Mouse (Mus musculus): Measurements from ENCODE around the gene Telo2.

Telo2 gene

DNA sequence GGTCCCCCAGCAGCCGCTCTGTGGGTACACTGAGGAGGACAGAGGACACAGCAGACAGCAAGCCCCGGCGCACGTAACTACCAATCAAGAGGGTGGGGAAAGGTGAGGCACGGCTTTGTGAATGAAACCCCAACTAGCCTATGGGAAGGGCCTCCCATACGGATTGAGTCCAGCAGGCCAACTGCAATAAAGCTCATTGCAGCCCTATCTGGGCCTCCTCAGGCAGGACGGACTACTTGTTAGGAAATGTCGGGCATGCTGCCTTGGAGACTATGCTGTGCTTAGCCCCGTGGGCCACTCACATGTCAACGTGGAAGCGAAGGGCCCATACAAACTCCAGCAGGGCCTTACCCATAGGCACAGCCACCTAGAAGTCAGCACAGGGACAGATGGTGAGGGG is 14.4 kb downstream of the Telo2 start:
- DNase-seq (ENCODE audit: low read depth, low spot score): no peak

DNA sequence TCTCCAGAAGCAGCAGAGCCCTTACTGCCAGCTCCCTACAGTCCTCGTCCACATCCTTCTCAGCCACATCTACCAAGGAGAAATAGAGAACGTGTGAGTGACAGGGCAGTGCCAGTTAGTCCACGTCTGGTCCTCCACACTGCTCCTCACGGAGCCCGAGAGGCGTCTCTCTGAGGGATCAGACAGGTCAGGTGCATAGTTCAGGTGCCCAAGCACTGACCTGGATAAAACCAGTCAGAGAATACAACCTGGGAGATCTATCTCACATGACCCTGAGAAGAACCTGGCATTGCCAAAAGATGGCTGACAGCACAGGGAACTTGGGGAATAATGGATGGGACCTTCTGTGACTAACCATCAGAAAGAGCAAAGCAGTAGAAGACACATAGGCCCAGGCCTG is 15.7 kb downstream of the Telo2 start:
- no peak for DNase-seq (ENCODE audit: low read depth, low spot score)

DNA sequence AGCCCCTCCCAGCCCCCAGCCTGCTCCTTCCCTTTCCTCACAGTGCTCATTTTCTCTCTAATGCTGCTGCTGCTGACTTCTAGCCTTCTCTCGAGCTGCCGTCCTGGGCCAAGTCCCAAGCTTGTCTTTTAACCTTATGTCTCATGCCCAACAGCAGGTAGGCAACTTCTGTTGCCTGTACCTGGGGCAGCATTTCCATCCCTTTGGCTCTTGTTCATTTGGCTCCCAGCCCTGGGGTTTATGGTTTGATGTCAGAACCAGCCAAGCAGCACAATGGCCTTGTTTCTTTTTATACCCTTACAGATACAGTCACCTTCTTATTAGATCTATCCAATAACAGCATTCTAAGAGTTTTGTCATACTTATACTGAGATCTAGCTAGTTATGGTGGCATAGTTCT is 19.5 kb downstream of the Telo2 start:
- no peak for DNase-seq (ENCODE audit: low read depth, low spot score)

DNA sequence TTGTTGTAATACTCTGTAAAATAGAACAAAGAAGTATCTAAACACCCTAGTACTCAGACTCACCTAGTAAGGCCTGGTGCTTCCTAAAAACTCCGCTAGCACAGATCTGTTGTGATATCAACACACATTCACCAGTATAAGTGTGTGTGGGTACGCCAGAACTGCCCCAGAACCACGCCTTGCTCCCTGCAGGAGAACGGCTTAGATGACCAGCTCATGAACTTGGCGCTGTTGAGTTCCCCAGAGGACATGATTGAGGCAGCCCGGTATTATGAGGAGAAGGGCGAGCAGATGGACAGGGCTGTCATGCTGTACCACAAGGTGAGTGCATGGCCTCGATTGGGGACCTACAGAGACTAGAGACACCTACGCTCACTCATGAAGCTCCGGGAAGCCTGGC is 25.3 kb downstream of the Telo2 start:
- DNase-seq (ENCODE audit: low read depth, low spot score): no peak

DNA sequence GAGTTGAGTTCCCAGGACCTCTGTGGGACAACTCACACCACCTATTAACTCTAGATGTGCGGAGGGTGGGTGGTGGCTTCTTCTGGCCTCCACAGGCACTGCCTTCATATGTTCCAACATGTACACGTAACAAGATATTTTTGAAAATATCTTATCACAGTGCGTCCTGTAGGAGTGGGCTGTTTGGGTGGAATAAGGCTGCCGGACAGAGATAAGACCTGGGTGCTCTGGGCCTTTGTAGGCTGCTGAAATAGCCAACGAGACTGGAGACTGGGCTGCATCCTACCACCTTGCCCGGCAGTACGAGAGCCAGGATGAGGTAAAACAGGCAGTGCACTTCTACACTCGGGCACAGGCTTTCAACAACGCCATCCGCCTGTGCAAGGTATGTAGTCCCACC is 26.6 kb downstream of the Telo2 start:
- DNase-seq (ENCODE audit: low read depth, low spot score): no peak

DNA sequence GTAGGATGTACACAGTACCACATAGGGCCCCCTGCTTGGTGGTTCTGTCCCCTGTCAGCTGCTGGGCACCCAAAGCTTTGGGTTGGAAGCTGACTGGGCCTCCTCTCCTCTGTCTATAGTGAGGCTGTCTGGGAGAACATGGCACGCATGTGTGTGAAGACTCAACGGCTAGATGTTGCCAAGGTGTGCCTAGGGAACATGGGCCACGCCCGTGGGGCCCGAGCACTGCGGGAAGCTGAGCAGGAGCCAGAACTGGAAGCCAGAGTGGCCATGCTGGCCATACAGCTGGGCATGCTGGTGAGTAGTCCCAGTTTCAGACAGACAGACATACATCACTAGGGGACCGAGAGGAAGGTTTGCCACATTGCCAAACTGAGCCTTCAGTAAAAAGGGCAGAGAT is 29.0 kb downstream of the Telo2 start:
- no peak for DNase-seq (ENCODE audit: low read depth, low spot score)

DNA sequence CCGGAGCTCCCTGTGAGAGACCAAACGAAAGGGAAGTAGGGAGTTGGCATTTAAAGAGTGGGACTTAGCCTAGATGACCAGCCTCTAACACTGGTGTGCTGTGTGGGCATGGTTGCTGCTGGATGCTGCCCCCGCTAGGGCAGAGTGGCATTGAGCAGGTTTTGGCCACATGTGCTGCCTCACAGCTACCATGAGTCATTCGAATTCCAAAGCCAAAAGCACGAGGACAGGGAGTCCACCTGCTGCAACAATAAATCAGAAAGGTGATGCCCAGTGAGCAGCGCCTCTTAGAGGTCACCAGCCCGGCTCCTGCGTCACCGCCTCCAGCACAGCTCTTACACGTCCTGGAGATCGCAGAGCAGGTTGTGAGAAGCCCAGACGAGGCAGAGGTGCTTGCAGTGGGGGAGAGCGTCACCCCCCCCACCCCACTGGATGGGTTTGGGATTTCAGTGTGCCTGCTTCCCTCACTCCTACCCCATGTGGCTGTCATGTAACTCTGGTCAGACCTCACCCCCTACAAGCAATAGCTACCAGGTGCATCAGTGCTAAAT is 30.9 kb downstream of the Telo2 start:
- no peak for DNase-seq (ENCODE audit: low read depth, low spot score)

DNA sequence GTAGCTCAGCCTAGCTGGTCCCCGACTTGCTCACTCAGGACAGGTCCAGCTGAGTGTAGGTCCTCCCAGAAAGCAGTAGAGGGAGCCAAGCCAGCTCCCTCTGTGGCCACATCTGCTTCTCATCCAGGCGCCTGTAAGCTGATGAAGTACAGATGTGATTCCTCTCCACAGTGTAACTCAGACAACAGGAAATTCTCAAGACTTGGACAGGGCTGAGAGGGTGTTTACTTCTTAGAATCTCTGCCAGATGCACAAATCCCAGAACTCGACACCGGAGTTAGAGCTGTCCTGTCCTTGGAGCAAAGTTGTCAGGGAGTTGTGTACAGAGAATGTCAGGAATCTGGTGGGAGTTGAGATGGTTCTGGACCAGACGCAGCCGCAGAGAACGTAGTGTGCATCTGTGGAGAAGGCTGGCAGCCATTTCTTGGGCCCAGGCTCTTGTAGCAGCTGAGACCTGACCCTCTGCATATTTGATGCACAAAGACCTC is 32.3 kb downstream of the Telo2 start, which contains the start of gene Tmem204:
Gene Tmem204 (minus strand): TSS at position 148 of the 488 bp plus-strand sequence.
- DNase-seq (ENCODE audit: low read depth, low spot score): no peak

DNA sequence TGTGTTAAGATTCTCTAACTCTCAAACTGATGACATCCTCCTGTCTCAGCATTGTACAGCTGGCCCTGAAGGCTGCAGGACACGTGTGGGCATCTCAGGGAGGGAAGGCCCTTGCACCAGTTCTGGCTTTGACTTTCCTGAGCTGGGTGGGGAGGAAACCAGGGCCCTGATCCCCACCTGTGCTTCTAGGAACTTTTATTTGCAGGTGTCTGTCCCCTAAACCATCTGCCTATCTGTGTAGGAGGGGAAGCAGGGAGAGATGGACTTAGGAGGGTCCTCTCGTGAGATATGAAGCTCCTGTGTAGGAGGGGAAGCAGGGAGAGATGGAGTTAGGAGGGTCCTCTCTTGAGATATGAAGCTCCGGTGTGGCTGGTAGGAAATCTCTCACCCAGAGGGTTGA is 32.9 kb downstream of the Telo2 start:
- no peak for DNase-seq (ENCODE audit: low read depth, low spot score)

DNA sequence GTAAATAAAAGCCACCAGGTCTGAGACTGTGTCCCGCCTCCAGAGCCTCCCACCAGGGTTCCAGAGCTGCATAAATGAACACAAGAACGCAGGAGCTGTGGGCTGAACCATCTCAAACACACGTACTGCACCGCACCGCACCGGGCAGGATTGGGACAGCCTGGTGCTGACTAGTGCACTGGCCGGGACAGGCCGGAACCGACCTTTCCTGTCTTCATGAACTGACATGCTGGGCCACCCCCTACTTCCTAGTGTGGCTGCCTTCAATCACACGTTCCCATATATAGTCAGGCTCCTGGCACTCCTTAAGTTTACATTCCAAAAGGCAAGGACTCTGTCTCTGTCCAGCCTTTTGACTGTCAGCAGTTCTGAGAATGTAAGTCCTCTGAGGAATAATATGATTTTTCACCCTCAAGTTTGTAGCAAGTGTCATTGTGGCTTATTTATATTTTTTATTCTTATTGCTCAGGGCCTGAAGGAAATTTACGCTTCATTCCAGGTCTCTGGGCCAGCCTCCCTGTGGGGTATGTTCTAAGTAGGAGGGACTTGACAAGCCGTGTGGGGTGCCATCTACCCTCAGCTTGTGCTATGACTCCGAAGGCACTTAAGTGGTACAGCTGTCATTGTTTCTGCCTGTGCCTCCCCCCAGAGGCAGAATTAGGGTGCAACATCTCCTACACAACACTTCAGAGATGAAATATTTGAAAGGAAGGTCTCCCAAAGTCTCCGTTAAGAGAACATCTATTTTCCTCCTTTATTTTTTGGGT is 33.5 kb downstream of the Telo2 start:
- no peak for DNase-seq (ENCODE audit: low read depth, low spot score)

DNA sequence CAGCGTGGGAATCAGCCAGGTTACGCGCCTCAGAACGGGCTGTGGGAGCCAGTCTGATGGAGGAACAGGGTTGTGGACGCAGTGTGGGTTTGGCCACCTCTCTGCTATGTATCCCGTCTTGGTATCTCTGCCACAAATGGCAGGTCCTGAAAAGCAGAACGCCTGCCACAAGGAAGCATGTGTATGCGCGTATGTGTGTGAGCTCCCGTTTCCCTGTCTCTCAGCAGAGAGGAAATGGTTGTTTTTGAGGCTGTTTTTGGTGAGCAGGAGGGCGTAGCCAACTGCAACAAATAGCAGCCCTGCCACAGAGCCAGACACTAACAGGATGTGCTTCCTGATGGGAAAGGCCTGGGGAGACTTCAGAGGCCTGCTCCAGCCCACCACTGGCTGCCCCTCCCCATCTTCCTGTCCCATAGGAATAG is 34.8 kb downstream of the Telo2 start:
- no peak for DNase-seq (ENCODE audit: low read depth, low spot score)

DNA sequence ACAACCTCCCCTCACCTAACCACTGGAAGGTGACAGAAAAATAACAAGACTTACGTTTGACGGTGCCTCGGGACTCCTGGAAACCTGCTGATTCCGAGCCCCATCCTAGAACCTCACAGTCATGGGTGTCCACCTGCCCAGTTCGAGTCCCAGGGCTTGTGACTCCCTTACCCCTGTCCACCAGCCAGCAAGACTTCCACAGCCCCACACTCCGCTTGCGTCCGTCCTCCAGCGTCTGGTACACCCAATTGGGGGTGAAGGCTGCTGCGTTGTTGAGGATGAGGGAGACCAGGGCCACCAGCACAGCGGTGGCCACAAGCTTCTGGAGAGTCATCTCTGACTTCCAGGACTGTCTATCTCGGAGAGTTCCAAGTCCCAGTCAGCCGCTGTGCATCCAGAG is 35.6 kb downstream of the Telo2 start:
- no peak for DNase-seq (ENCODE audit: low read depth, low spot score)

DNA sequence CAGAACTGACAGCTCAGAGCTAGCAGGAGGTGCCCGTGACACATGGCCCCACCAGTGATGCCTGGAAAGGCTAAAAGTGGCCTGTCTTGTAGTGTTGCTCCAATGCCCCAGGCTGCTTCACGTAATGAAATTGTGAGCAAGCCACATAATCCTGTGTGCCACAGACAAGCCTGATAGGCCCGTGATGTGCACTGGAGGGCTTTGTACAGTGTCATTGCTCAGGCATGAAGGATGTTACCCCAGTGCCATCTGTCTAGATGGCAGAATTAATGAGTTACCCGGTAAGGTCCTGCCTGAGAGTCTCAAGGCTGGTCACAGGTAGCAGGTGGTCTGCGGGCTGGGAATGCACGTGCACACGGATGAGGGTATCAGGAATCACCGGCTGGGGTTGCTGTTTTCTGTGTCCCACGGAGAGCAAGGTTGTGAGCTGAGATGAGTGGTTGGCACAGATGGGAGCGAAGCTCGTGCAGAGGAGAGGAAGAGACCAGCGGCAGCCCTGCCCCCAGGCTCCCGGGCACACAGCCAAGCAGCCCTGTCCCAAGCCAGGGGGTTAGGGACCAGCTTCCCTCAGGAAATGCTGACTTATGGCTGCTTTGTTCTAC is 37.9 kb downstream of the Telo2 start:
- no peak for DNase-seq (ENCODE audit: low read depth, low spot score)

DNA sequence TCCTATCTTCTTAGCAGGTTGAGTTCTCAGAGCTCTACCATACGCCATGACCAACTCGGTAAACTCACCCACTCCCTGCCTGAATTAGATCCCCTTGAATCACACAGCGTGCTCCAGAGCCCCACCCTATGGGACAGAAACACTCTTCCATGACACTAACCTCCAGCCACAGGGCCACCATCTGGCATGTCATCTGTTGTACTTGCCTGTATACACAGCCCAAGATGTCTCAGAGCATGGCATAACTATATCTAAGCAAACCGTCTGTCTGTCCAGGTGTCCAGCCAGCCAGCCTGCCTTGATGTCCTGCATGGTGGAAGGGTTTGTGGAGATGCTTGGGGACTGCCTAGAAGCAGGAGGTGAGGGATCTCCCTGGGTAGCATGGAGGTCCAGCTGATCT is 38.9 kb downstream of the Telo2 start:
- DNase-seq (ENCODE audit: low read depth, low spot score): no peak

DNA sequence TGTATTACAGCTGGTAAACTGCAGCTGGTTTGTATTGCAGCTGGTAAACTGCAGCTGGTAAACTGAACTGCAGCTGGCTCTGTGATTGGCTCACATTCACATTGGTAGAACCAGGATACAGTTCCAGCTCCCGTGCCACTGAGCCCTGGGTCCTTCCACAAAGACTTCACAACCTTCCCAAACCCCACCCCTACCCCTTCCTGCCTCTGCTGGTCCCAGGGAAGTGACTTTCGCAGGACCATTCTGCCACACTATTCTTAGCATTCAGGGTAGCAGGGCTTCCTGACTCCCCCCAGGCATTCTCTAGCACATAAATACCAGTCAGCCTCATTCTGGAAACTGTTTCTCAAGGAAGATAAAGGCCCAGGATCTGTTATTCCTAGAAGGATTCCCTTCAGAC is 47.1 kb downstream of the Telo2 start:
- no peak for DNase-seq (ENCODE audit: low read depth, low spot score)

DNA sequence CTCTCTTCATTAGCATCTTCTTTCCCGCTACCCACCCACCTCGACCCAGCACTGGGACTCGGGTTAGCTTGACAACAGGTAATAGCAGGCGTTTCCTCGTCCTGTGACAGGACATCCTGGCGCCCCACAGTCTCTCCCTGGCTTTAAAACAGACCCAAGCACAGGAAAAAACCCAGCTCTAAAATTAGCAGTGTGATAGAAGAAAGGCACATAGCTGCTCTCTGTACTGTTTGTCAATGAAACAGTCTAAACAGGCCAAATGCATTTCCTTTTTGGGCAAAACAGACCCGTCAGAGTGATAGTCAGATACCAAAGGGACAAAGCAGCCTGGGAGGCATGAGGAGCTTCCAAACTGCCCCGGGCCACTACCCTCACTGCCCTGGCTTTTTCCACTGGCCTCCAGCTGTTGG is 48.3 kb downstream of the Telo2 start:
- DNase-seq (ENCODE audit: low read depth, low spot score): no peak

DNA sequence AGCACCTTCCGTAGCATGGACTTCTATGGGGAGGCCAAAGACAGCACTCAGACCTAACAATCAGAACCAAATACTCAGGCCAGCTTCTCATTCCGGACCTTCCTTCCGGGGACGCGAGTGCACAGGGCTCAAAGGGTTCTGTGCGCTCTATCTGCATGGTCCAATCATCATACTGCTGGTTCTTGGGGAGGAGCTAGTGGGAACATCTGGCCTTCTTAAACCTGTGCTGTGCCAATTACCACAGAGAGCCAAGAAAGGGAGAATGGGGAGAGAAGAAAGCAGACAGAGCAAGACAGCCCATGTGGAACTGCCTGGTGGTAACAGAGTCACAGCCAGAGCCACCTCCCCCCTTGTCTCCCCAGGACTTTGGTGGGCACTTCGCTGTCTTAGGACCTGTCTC is 49.2 kb downstream of the Telo2 start:
- no peak for DNase-seq (ENCODE audit: low read depth, low spot score)

DNA sequence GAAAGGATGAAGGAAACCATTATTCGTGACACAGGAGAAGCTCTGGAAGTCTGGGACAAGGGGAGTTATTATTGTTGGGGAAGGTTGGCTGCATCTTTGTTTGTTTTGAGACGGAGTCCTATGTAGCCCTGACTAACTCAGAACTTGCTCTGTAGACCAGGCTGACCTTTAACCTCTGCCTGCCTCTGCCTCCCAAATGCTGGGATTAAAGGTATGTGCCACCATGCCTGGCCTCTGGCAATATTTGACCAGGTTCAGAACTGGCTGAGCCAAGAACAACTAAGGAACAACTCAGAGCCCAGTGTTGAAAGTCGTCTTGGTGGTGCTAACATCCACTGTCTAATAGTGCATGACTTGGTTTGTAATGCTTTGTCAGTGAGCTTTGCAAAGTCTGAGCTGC is 50.6 kb downstream of the Telo2 start:
- no peak for DNase-seq (ENCODE audit: low read depth, low spot score)

DNA sequence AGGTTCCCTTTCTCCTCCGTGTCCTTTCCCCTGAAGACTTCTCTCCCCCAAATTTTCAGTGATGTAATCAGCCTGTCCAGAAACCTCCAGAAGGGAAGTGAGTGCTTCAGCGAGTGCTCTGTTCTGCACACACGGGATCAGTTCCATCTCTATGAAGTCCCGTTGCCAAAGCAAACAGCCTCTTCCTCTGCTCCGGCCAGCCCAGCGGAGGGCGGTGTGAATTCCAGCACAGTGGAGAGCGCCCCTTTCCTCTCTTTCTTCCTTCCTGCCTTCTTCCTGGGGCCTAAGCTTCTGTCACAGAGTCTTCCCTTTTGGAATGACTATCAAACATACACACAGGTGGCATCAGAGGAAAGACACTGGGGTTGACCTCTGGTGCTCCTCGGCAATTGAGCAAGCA is 51.4 kb downstream of the Telo2 start:
- DNase-seq (ENCODE audit: low read depth, low spot score): no peak

DNA sequence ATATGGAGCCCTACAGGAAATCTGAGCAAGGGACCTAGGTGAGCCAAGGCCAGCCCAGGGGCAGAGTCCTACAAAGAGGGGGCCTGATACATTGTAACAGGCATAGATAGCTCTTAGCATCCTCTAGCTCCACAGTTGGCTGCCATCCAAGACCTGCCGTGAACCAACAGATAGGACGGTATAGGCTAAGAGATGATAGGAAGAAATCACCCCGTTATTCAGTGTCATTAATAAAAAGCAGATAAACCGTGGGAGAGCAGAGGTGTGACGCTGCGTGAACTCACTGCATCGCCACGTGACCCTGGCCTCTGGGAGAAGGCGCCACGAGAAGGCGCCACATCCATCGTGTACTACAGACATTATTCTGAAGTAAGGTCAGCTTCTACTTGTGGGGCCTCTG is 51.9 kb downstream of the Telo2 start:
- DNase-seq (ENCODE audit: low read depth, low spot score): no peak

DNA sequence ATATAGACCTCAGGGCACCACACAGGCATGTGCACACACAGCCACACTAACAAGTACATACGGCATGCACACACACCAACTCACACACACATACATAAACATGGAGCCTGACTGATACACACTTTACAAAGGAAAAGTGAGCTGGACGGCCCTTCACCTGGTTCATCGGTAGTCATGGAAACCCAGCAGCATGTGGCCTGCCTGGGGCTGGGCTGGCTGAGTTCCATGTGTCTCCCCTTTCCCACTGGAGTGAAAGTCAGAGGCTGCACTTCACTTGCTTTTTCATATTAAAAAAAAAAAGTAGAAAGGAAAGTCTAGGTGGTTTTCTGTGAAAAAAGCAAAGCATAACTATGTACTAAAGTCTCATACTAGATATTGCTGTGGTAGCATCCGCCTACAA is 52.5 kb downstream of the Telo2 start:
- no peak for DNase-seq (ENCODE audit: low read depth, low spot score)

DNA sequence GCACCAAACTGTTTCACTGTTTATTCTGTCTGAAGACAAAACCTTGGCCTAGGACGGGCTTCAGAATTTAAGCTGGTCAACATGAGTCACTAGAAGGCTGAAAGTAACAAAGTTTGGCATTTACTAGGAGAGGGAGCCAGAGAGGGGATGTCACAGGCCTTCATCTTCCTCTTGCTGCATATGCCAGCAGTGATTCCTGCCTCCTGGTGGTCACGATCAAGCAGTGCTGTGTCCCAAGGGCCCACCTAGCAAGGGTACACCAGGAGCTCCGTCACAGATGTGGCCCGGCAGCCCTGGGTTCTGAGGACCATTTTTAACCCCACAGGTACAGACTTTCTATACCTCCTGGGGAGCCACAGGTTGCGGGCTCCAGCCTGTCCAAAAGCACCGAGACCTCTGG is 58.7 kb downstream of the Telo2 start:
- DNase-seq (ENCODE audit: low read depth, low spot score): peak; percentile 9

DNA sequence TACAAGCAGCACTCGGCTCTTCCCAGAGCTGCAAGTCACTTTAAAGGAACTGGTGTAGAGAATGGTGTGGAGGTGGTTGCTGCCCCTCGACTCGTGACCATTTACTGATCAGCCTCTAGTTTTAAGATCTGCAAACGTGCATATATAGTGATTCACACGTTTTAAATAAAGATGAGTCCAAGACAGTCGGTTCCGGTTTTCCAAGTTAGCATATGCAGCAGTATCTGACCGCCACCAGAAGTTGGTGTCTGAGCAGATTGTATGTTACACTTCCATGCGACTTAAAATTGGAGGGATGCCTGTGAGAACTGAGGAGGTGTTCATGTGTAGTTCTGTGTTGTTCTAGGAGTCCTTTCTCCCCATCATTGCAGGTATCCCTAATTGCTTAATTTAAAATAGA is 62.5 kb downstream of the Telo2 start:
- DNase-seq (ENCODE audit: low read depth, low spot score): no peak
